Mouse (Mus musculus) liver, postnatal 0 days (tissue): ENCODE measurements at regions not wholly inside any gene's neighbourhood (a gene's known extent, or its start where the extent isn't known, plus 50 kb on each side); places are given as distances from the start of the nearest gene placed in this dataset.

ENCODE experiments used
- ATAC-seq: fragments of 200-750 bp; cut with Nextera tagmentation; 2 replicates; pipeline ENCODE4 v1.8.0; 2017; ENCODE audit warnings: mild to moderate bottlenecking, moderate library complexity
- DNase-seq: peaks from one replicate; pipeline ENCODE4 v3.0.0-alpha.2; 2016
- H3K27ac ChIP-seq: fragments of 300-500 bp; sonication (generic); 2 replicates; pipeline ENCODE4 v1.5.1; 2014; ENCODE audit warnings: antibody characterized with exemption, moderate library complexity, mild to moderate bottlenecking, low read depth
- H3K27me3 ChIP-seq: fragments of 300-500 bp; sonication (generic); 2 replicates; pipeline ENCODE4 v1.6.1; 2014; ENCODE audit warnings: low read length, control low read depth, mixed read lengths; ENCODE audit not compliant: insufficient read depth
- H3K36me3 ChIP-seq: fragments of 300-500 bp; sonication (generic); replicated peaks from 2 replicates; pipeline ENCODE4 v1.6.1; 2014; ENCODE audit warnings: mild to moderate bottlenecking, control low read depth, low read length, moderate library complexity, mixed read lengths; ENCODE audit not compliant: insufficient read depth
- H3K4me1 ChIP-seq: fragments of 300-500 bp; sonication (generic); 2 replicates; pipeline ENCODE4 v1.6.1; 2014; ENCODE audit warnings: antibody characterized with exemption, mild to moderate bottlenecking, control low read depth; ENCODE audit not compliant: insufficient read depth
- H3K4me2 ChIP-seq: fragments of 300-500 bp; sonication (generic); 2 replicates; pipeline ENCODE4 v1.6.1; 2014; ENCODE audit warnings: low read depth, mild to moderate bottlenecking, low read length, moderate library complexity, mixed read lengths
- H3K4me3 ChIP-seq: fragments of 300-500 bp; sonication (generic); 2 replicates; pipeline ENCODE4 v1.5.1; 2014; ENCODE audit warnings: low read depth, low read length
- H3K9ac ChIP-seq: fragments of 300-500 bp; sonication (generic); replicated peaks from 2 replicates; pipeline ENCODE4 v1.6.1; 2014; ENCODE audit warnings: mild to moderate bottlenecking, moderate library complexity
- H3K9me3 ChIP-seq: fragments of 300-500 bp; sonication (generic); 2 replicates; pipeline ENCODE4 v1.6.1; 2016; ENCODE audit warnings: mild to moderate bottlenecking, control low read depth, low read length, mixed read lengths
- CTCF ChIP-seq: sonication (generic); IDR thresholded peaks from 2 replicates; pipeline ENCODE4 v1.5.1; 2016; ENCODE audit warnings: antibody characterized with exemption, low read depth
- EP300 ChIP-seq: IDR thresholded peaks from 2 replicates; pipeline ENCODE4 v1.6.1; 2016; ENCODE audit warnings: antibody characterized with exemption, low read depth, mild to moderate bottlenecking
- WGBS: fragments of 180-500 bp; shearing (Covaris S2); extraction: QIAGEN DNeasy Blood & Tissue Kit; methylation state at CpG from one replicate; pipeline ENCODE4 v1.1.7; 2014; ENCODE audit not compliant: insufficient replicate concordance; 5-methylcytosine and 5-hydroxymethylcytosine counted together

- TF ChIP-seq EP300 (no peak), CTCF (no peak)
- no peak overlapping the region for H3K4me3 ChIP-seq
- no peaks in the 10 kb centered on the region for H3K27me3 ChIP-seq
- H3K9me3 ChIP-seq, result no peaks in the 10 kb centered on the region
- H3K9ac ChIP-seq, result no peak overlapping the region
- no peaks in the 10 kb centered on the region for H3K36me3 ChIP-seq
- ATAC-seq, result no peak
- H3K4me1 ChIP-seq, result no peaks in the 10 kb centered on the region
- H3K4me2 ChIP-seq, result no peak overlapping the region
- DNase-seq, result no peak
- H3K27ac ChIP-seq, result no peak overlapping the region
- 71% methylated on average over 17 of the region's 17 CpGs for WGBS
Observed at GRCm38 (mm10) chr8:107827500-107828125, 114.8 kb upstream of the Zfhx3 start.

- Histone ChIP-seq H3K4me2 (no peak overlapping the region), H3K27me3 (no peaks in the 10 kb centered on the region), H3K4me3 (no peak overlapping the region), H3K36me3 (no peaks in the 10 kb centered on the region), H3K9ac (no peak overlapping the region), H3K4me1 (no peaks in the 10 kb centered on the region), H3K9me3 (no peaks in the 10 kb centered on the region), H3K27ac (no peak overlapping the region)
- DNase-seq (no peak), ATAC-seq (no peak)
- WGBS, result 68% methylated on average over 5 of the region's 5 CpGs
- no peak for TF ChIP-seq CTCF
- TF ChIP-seq EP300, result no peak
Observed at GRCm38 (mm10) chr8:107828541-107828940, 113.9 kb upstream of the Zfhx3 start.

- H3K4me2 ChIP-seq, result no peak overlapping the region
- no peaks in the 10 kb centered on the region for H3K27me3 ChIP-seq
- H3K4me3 ChIP-seq, result no peak overlapping the region
- H3K9ac ChIP-seq, result no peak overlapping the region
- WGBS, result 78% methylated on average over 10 of the region's 10 CpGs
- no peaks in the 10 kb centered on the region for H3K4me1 ChIP-seq
- no peaks in the 10 kb centered on the region for H3K9me3 ChIP-seq
- TF ChIP-seq EP300 (no peak), CTCF (no peak)
- ATAC-seq (no peak), DNase-seq (no peak)
- no peaks in the 10 kb centered on the region for H3K36me3 ChIP-seq
- no peak overlapping the region for H3K27ac ChIP-seq
Observed at GRCm38 (mm10) chr8:107833481-107833880, 109.0 kb upstream of the Zfhx3 start.

- no peak overlapping the region for H3K27ac ChIP-seq
- no peaks in the 10 kb centered on the region for H3K4me1 ChIP-seq
- WGBS, result 73% methylated on average over 3 of the region's 3 CpGs
- H3K4me2 ChIP-seq, result no peak overlapping the region
- no peaks in the 10 kb centered on the region for H3K27me3 ChIP-seq
- H3K9ac ChIP-seq, result no peak overlapping the region
- H3K4me3 ChIP-seq, result no peak overlapping the region
- TF ChIP-seq EP300 (no peak), CTCF (no peak)
- ATAC-seq (no peak), DNase-seq (no peak)
- H3K36me3 ChIP-seq, result no peaks in the 10 kb centered on the region
- H3K9me3 ChIP-seq, result no peaks in the 10 kb centered on the region
Observed at GRCm38 (mm10) chr8:107846141-107846540, 96.3 kb upstream of the Zfhx3 start.

GRCm38 (mm10) chr8:107851236-107852043 is 91.0 kb upstream of the Zfhx3 start:
- TF ChIP-seq CTCF (no peak), EP300 (no peak)
- Histone ChIP-seq H3K36me3 (no peaks in the 10 kb centered on the region), H3K4me1 (no peaks in the 10 kb centered on the region), H3K4me2 (no peak overlapping the region), H3K27me3 (no peaks in the 10 kb centered on the region), H3K9me3 (no peaks in the 10 kb centered on the region), H3K27ac (no peak overlapping the region), H3K4me3 (no peak overlapping the region), H3K9ac (no peak overlapping the region)
- ATAC-seq (no peak), DNase-seq (no peak)
- 71% methylated on average over 17 of the region's 17 CpGs for WGBS

GRCm38 (mm10) chr8:107859770-107860169 is 82.7 kb upstream of the Zfhx3 start:
- no peaks in the 10 kb centered on the region for H3K27me3 ChIP-seq

More at GRCm38 (mm10) chr8:107859770-107860169, 82.7 kb upstream of the Zfhx3 start:
- no peak for TF ChIP-seq EP300
- no peak for TF ChIP-seq CTCF
- Histone ChIP-seq H3K4me3 (no peak overlapping the region), H3K36me3 (no peaks in the 10 kb centered on the region), H3K27ac (no peak overlapping the region), H3K4me2 (no peak overlapping the region), H3K4me1 (no peaks in the 10 kb centered on the region), H3K9me3 (no peaks in the 10 kb centered on the region), H3K9ac (no peak overlapping the region)
- no peak for DNase-seq
- no peak for ATAC-seq
- WGBS, result 86% methylated on average over 4 of the region's 4 CpGs
